Mouse (Mus musculus): ENCODE data around the gene Elobl. TPM values are rescaled to one million over a fixed set of nuclear protein-coding genes. Genes with fewer than 3 reads are reported as not detected.

Elobl gene
- polyA plus RNA-seq (2014; fragmentation: Nextera tagmentation; extraction: Ambion mirVana) = not detected in 2 replicates

GRCm38 (mm10) chr11:88966881-88967361 is at the start of gene Elobl:
TSS of gene Elobl (minus strand) at chr11:88966931.
- H3K36me3 ChIP-seq (ENCODE audit: control insufficient read depth, insufficient read depth, low read length) = no peaks in the 10 kb centered on the region
- H3K27me3 ChIP-seq (replicated peaks; ENCODE audit: control insufficient read depth, insufficient read depth, low read length) = no peaks in the 10 kb centered on the region
- H3K4me2 ChIP-seq (ENCODE audit: low read length) = no peak within 1 kb of the TSS
- H3K9me3 ChIP-seq (replicated peaks; ENCODE audit: control insufficient read depth, low read length) = no peaks in the 10 kb centered on the region
- no peak within 1 kb of the TSS for H3K27ac ChIP-seq (ENCODE audit: low read depth, low read length)
- DNase-seq (ENCODE audit: low spot score) = no peak
- ATAC-seq = no peak
- no peak within 1 kb of the TSS for H3K9ac ChIP-seq (ENCODE audit: low read length)
- WGBS = 96% methylated on average over 2 of the region's 3 CpGs
- H3K4me1 ChIP-seq (ENCODE audit: control insufficient read depth, insufficient read depth, low read length) = no peaks in the 10 kb centered on the region
- H3K4me3 ChIP-seq (ENCODE audit: low read depth, low read length) = no peak within 1 kb of the TSS

GRCm38 (mm10) chr11:89012241-89012640 is 45.5 kb upstream of the Elobl start:
- H3K9ac ChIP-seq (ENCODE audit: low read length) = no peak overlapping the region
- no peak for DNase-seq (ENCODE audit: low spot score)

GRCm38 (mm10) chr11:89009496-89009895 is 42.8 kb upstream of the Elobl start:
- WGBS = 75% methylated on average over 7 of the region's 7 CpGs
- DNase-seq (ENCODE audit: low spot score) (no peak), ATAC-seq (no peak)
- Histone ChIP-seq H3K9me3 (replicated peaks; ENCODE audit: control insufficient read depth, low read length) (no peaks in the 10 kb centered on the region), H3K27ac (ENCODE audit: low read depth, low read length) (no peak overlapping the region), H3K4me3 (ENCODE audit: low read depth, low read length) (no peak overlapping the region), H3K4me2 (ENCODE audit: low read length) (no peak overlapping the region), H3K9ac (ENCODE audit: low read length) (no peak overlapping the region), H3K4me1 (ENCODE audit: control insufficient read depth, insufficient read depth, low read length) (no peaks in the 10 kb centered on the region), H3K36me3 (ENCODE audit: control insufficient read depth, insufficient read depth, low read length) (no peaks in the 10 kb centered on the region), H3K27me3 (replicated peaks; ENCODE audit: control insufficient read depth, insufficient read depth, low read length) (no peaks in the 10 kb centered on the region)

More at GRCm38 (mm10) chr11:89012241-89012640, 45.5 kb upstream of the Elobl start:
- ATAC-seq = no peak
- Histone ChIP-seq H3K27me3 (replicated peaks; ENCODE audit: control insufficient read depth, insufficient read depth, low read length) (no peaks in the 10 kb centered on the region), H3K4me1 (ENCODE audit: control insufficient read depth, insufficient read depth, low read length) (no peaks in the 10 kb centered on the region), H3K4me2 (ENCODE audit: low read length) (no peak overlapping the region), H3K27ac (ENCODE audit: low read depth, low read length) (no peak overlapping the region), H3K4me3 (ENCODE audit: low read depth, low read length) (no peak overlapping the region), H3K9me3 (replicated peaks; ENCODE audit: control insufficient read depth, low read length) (no peaks in the 10 kb centered on the region), H3K36me3 (ENCODE audit: control insufficient read depth, insufficient read depth, low read length) (no peaks in the 10 kb centered on the region)
- WGBS = 84% methylated on average over 5 of the region's 5 CpGs

GRCm38 (mm10) chr11:89009066-89009465 is 42.3 kb upstream of the Elobl start:
- DNase-seq (ENCODE audit: low spot score) = no peak
- no peak overlapping the region for H3K27ac ChIP-seq (ENCODE audit: low read depth, low read length)
- no peak overlapping the region for H3K9ac ChIP-seq (ENCODE audit: low read length)
- H3K4me3 ChIP-seq (ENCODE audit: low read depth, low read length) = no peak overlapping the region
- no peaks in the 10 kb centered on the region for H3K9me3 ChIP-seq (replicated peaks; ENCODE audit: control insufficient read depth, low read length)
- ATAC-seq = no peak
- H3K36me3 ChIP-seq (ENCODE audit: control insufficient read depth, insufficient read depth, low read length) = no peaks in the 10 kb centered on the region
- H3K4me2 ChIP-seq (ENCODE audit: low read length) = no peak overlapping the region
- no peaks in the 10 kb centered on the region for H3K27me3 ChIP-seq (replicated peaks; ENCODE audit: control insufficient read depth, insufficient read depth, low read length)
- 90% methylated on average over 9 of the region's 9 CpGs for WGBS
- no peaks in the 10 kb centered on the region for H3K4me1 ChIP-seq (ENCODE audit: control insufficient read depth, insufficient read depth, low read length)

- Histone ChIP-seq H3K4me2 (ENCODE audit: low read length) (no peak overlapping the region), H3K4me1 (ENCODE audit: control insufficient read depth, insufficient read depth, low read length) (no peaks in the 10 kb centered on the region), H3K27me3 (replicated peaks; ENCODE audit: control insufficient read depth, insufficient read depth, low read length) (no peaks in the 10 kb centered on the region), H3K27ac (ENCODE audit: low read depth, low read length) (no peak overlapping the region), H3K9me3 (replicated peaks; ENCODE audit: control insufficient read depth, low read length) (no peaks in the 10 kb centered on the region), H3K4me3 (ENCODE audit: low read depth, low read length) (no peak overlapping the region), H3K36me3 (ENCODE audit: control insufficient read depth, insufficient read depth, low read length) (no peaks in the 10 kb centered on the region), H3K9ac (ENCODE audit: low read length) (no peak overlapping the region)
- DNase-seq (ENCODE audit: low spot score) (no peak), ATAC-seq (no peak)
- WGBS = 86% methylated on average over 3 of the region's 3 CpGs
Observed at GRCm38 (mm10) chr11:89007582-89007981, 40.9 kb upstream of the Elobl start.

- H3K4me2 ChIP-seq (ENCODE audit: low read length) = no peak overlapping the region
- DNase-seq (ENCODE audit: low spot score) = no peak
- H3K36me3 ChIP-seq (ENCODE audit: control insufficient read depth, insufficient read depth, low read length) = no peaks in the 10 kb centered on the region
- H3K4me1 ChIP-seq (ENCODE audit: control insufficient read depth, insufficient read depth, low read length) = no peaks in the 10 kb centered on the region
- H3K9ac ChIP-seq (ENCODE audit: low read length) = no peak overlapping the region
- H3K9me3 ChIP-seq (replicated peaks; ENCODE audit: control insufficient read depth, low read length) = no peaks in the 10 kb centered on the region
- H3K27ac ChIP-seq (ENCODE audit: low read depth, low read length) = no peak overlapping the region
- no peak for ATAC-seq
- no peak overlapping the region for H3K4me3 ChIP-seq (ENCODE audit: low read depth, low read length)
- H3K27me3 ChIP-seq (replicated peaks; ENCODE audit: control insufficient read depth, insufficient read depth, low read length) = no peaks in the 10 kb centered on the region
Observed at GRCm38 (mm10) chr11:89006404-89006803, 39.7 kb upstream of the Elobl start.

GRCm38 (mm10) chr11:89005473-89005872 is 38.7 kb upstream of the Elobl start:
- 88% methylated on average over 4 of the region's 5 CpGs for WGBS

GRCm38 (mm10) chr11:89003726-89004125 is 37.0 kb upstream of the Elobl start:
- H3K4me1 ChIP-seq (ENCODE audit: control insufficient read depth, insufficient read depth, low read length) = no peaks in the 10 kb centered on the region
- H3K9ac ChIP-seq (ENCODE audit: low read length) = no peak overlapping the region
- peaks cover 12% of the 10 kb centered on the region for H3K27me3 ChIP-seq (replicated peaks; ENCODE audit: control insufficient read depth, insufficient read depth, low read length)
- no peak overlapping the region for H3K4me3 ChIP-seq (ENCODE audit: low read depth, low read length)
- no peaks in the 10 kb centered on the region for H3K36me3 ChIP-seq (ENCODE audit: control insufficient read depth, insufficient read depth, low read length)
- ATAC-seq = no peak
- no peak for DNase-seq (ENCODE audit: low spot score)
- WGBS = 76% methylated on average over 4 of the region's 4 CpGs
- no peaks in the 10 kb centered on the region for H3K9me3 ChIP-seq (replicated peaks; ENCODE audit: control insufficient read depth, low read length)
- H3K4me2 ChIP-seq (ENCODE audit: low read length) = no peak overlapping the region
- H3K27ac ChIP-seq (ENCODE audit: low read depth, low read length) = no peak overlapping the region

More at GRCm38 (mm10) chr11:89005473-89005872, 38.7 kb upstream of the Elobl start:
- Histone ChIP-seq H3K4me2 (ENCODE audit: low read length) (no peak overlapping the region), H3K27me3 (replicated peaks; ENCODE audit: control insufficient read depth, insufficient read depth, low read length) (no peaks in the 10 kb centered on the region), H3K36me3 (ENCODE audit: control insufficient read depth, insufficient read depth, low read length) (no peaks in the 10 kb centered on the region), H3K9ac (ENCODE audit: low read length) (no peak overlapping the region), H3K4me3 (ENCODE audit: low read depth, low read length) (no peak overlapping the region), H3K27ac (ENCODE audit: low read depth, low read length) (no peak overlapping the region), H3K9me3 (replicated peaks; ENCODE audit: control insufficient read depth, low read length) (no peaks in the 10 kb centered on the region), H3K4me1 (ENCODE audit: control insufficient read depth, insufficient read depth, low read length) (no peaks in the 10 kb centered on the region)
- ATAC-seq (no peak), DNase-seq (ENCODE audit: low spot score) (no peak)

GRCm38 (mm10) chr11:89003078-89003477 is 36.3 kb upstream of the Elobl start:
- H3K4me3 ChIP-seq (ENCODE audit: low read depth, low read length) = no peak overlapping the region
- peaks cover 14% of the 10 kb centered on the region for H3K27me3 ChIP-seq (replicated peaks; ENCODE audit: control insufficient read depth, insufficient read depth, low read length)
- ATAC-seq (no peak), DNase-seq (ENCODE audit: low spot score) (no peak)
- 73% methylated on average over 6 of the region's 6 CpGs for WGBS
- H3K9me3 ChIP-seq (replicated peaks; ENCODE audit: control insufficient read depth, low read length) = no peaks in the 10 kb centered on the region
- H3K4me2 ChIP-seq (ENCODE audit: low read length) = no peak overlapping the region
- no peak overlapping the region for H3K27ac ChIP-seq (ENCODE audit: low read depth, low read length)
- no peaks in the 10 kb centered on the region for H3K4me1 ChIP-seq (ENCODE audit: control insufficient read depth, insufficient read depth, low read length)
- H3K9ac ChIP-seq (ENCODE audit: low read length) = no peak overlapping the region
- H3K36me3 ChIP-seq (ENCODE audit: control insufficient read depth, insufficient read depth, low read length) = no peaks in the 10 kb centered on the region
